Mouse (Mus musculus): ENCODE results near the gene Ibtk. TPM values are rescaled to one million over a fixed set of nuclear protein-coding genes. Genes with fewer than 3 reads are reported as not detected.
"Not testable (repeated sequence)": the region's sequence is repeated elsewhere in the genome, so short reads cannot be mapped to it uniquely, and the experiment has no call there.

The Ibtk gene
- 43.0 and 47.1 TPM in 2 replicates for total RNA-seq (2015)
- 75.3 and 82.3 TPM in 2 replicates for total RNA-seq (2017)

DNA sequence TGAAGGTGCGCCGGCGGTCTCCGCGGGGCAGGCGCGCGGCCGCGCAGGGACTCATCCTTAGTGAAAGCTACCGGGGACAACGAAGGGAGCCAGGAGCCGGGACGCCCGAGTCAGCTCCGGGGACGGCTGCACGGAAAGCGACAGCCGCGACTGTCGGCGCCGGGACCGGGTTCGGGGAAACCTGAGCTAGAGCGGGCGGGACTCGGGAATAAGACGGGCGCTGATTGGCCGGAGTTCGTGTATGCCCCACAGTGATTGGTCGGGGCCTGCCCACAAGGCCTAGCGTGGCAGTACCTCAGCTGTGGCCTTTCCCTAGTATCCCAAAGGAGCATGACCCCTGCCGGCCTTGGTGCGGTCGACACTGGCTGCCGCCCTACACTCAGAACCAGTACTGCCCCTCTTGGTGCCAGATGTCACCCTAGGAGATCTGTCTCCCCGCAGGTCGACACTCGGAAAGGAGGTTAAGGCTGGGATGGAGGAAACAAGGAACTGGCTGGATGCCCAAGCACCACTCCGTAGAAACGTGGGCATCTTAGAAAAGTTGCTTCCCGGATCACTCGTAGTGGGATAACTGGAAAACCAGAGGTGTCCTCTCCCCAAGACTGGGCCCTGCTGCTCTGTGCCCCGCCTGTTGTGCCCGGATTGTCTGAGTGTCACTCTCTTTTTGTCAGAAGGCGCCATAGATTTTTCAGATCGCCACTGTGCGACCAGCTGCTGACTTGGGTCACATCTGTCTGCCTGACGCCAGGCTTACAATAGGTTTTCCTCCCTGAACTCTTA, at the start of gene Ibtk:
Ibtk (minus strand) TSS at position 193 of the 780 bp plus-strand sequence.
- peak; percentile 82 for ATAC-seq (replicated peaks; ENCODE audit: poor library complexity)

GRCm38 (mm10) chr9:85791521-85791920, 42.4 kb upstream of the Ibtk start:
- not testable (repeated sequence) for ATAC-seq (replicated peaks; ENCODE audit: poor library complexity)

DNA sequence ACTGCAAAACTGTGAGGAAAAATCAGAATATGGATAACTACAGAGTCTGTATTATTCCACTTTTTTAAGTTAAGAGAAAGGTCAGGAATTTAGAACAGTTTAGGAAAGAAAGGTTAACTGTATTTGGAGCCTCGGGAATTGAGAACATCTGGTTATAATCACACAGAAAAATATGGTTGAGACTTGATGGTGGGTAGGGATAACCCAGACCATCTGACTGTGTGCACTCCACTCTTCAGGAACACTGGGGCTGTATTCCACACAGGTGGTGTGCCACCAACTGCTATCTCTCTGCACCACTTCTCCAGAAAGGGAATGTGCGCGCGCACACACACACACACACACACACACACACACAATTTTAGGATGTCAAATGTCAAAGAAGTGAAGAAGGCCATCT, 31.1 kb upstream of the Ibtk start:
- ATAC-seq (replicated peaks; ENCODE audit: poor library complexity), result no peak

DNA sequence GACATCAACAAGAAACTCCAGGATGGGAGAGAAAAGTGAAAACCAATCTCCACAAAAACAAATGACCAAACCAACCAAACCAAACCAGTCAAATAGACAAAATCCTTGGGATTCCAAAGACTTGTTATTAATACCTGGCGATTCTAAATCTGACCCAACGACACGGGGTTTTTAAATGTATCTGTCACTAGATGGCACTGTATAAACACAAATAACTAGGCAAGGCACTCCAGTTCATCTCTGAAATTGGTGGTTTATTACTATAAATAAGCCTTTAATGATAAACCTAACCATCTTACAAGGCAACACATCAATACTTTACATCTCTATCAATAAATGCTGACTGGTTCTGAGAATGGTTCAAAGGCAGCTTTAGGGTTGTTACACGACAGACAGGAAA, 30.3 kb upstream of the Ibtk start:
- peak; percentile 86 for ATAC-seq (replicated peaks; ENCODE audit: poor library complexity)

- ATAC-seq (replicated peaks; ENCODE audit: poor library complexity), result no peak
Measured at GRCm38 (mm10) chr9:85777544-85777943, 28.4 kb upstream of the Ibtk start.

GRCm38 (mm10) chr9:85772280-85772679, 23.1 kb upstream of the Ibtk start:
- peak; percentile 50; the same call in 1 of the 2 replicates for ATAC-seq (replicated peaks; ENCODE audit: poor library complexity)

DNA sequence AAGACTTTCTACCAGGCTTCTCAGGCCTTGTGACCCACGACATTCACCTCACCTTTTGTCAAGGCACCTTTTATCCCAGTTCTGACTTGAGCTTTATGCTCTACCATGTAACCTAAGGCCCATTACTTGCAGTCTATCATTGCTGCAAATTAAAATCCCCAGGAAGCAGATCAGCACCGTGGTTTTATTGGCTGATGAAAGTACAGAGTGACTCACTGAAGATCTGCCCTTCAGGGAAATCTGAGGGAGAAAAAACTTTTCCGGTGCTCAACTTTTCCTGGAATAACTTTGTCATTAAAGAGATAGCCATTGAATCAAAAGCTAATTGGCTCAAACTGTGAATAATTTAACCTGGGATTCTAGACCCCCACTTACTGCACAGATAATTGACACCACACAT, 22.3 kb upstream of the Ibtk start:
- ATAC-seq (replicated peaks; ENCODE audit: poor library complexity), result no peak

DNA sequence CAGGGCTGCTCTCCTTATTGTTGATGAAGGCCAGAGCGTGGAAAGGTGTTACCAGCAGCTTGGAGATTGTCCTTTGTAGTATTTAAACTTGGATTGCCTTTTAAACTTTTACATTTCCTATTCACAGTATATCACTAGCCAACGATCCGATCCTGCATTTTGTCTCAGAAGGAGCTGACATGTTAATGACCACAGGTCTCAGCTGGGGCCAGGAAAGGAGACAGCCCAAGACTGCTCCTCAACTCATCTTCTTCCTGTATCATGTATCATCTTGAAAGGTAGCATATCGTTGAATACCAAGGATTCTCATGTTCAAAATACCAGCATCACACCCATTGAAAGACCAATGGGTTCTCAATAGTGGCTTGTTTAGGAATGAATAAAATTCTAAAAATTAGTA, 21.2 kb upstream of the Ibtk start:
- ATAC-seq (replicated peaks; ENCODE audit: poor library complexity), result no peak

GRCm38 (mm10) chr9:85769057-85769789, 20.1 kb upstream of the Ibtk start:
- peak; percentile 82 for ATAC-seq (replicated peaks; ENCODE audit: poor library complexity)

DNA sequence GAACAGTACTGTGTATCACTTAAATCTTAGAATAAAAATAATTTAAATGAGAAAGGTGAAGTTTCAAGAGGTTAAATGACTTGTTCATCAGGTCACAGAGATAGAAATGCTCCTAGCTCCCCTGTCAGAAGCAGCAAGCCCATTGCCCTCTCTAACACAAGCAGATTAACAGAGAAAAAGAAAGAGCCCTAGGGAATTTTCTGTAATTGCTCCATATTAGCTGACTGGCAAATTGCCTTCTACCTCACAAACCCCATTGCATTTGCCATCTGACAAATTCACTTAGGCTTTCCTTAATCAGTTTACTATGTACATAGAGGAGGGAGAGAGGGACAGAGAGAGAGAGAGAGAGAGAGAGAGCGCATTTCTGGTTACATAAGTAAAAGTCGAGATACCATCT, 18.1 kb upstream of the Ibtk start:
- ATAC-seq (replicated peaks; ENCODE audit: poor library complexity), result no peak

DNA sequence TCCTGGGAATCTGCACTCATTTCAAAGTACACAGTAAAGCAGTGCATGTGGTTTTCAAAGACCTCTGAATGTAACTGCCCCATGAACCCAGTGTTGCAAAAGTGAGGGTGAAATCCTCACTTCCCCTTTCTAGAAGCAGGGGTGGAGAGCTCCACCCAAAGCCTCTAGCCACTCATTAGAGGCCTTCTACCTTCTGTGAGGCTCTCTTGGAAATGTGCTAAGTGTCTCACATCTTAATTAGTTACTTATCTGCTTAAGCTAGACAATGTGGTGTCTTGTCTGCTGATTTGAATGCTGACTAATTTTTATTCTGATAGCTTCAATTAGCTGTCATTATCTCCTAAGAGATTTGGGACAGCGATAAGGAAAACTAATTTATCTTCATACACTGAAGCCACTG, 13.3 kb upstream of the Ibtk start:
- peak; percentile 99 for ATAC-seq (replicated peaks; ENCODE audit: poor library complexity)

GRCm38 (mm10) chr9:85750797-85751196, 1.7 kb upstream of the Ibtk start:
- no peak for ATAC-seq (replicated peaks; ENCODE audit: poor library complexity)

DNA sequence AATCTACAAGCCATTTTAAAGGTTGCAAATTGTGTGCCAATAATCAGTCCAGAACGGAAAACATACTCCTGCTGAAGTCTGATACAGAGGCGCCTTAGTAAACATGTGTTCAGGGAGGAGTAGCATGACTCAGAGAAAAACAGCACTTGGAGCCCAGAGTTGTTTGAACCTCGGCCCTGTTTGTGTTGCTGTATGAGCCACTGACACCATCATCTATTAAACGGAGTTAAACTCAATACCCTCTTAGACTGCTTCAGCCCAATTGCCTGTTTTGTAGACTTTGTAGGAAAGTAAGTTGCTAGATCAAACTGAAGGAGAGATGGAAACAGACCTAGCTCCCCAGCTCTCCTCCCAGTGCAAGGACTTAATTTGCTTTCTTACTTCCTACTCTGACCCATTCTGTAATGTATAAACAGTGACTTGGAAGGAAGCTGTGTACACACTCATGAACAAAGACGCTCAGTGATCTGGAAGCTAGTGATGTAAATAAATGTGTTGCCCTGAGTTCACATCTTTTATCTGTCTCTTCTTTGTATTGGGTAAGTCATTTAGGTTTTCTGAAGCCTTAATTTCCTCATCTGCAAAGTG, 882 bp upstream of the Ibtk start:
- peak; percentile 38 for ATAC-seq (replicated peaks; ENCODE audit: poor library complexity)

- ATAC-seq (replicated peaks; ENCODE audit: poor library complexity), result peak; percentile 59
Measured at GRCm38 (mm10) chr9:85748204-85749141, 661 bp downstream of the Ibtk start.

DNA sequence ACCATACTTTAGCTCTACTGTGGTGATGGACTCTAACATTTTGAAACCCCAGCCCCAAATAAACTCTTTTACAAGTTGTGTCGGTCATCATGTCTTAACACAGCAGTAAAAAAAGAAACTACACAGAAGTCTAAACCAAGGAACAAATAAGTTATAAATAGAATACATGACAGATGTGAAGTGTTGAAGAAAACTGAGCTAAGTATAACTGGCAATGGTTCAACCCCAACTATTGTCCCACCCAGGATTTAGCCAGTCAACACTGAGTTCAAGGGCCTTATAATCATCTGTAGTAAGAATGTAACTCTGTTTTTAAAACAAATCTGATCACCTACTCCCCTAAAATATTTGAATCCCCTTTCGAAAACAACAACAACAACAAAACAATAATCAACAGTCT, 3.6 kb downstream of the Ibtk start:
- ATAC-seq (replicated peaks; ENCODE audit: poor library complexity), result no peak

DNA sequence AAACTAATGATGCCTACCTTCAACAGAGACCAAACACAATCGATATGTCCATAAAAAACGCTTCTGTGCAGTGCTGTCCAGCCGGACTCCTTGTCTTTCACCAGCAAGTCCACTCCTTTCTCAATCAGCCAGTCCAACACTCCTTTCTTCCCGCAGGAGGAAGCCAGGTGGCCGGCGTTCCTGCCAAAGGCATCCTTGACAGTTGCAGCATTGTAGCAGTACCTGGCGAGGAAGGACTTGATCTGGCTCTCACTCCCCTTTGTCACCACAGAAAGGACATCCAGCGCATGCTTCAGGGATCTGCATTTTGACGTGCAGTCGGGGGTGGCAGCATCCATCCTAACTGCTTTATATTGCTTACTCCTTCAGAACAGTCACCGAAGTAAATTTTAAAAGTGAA, 5.8 kb downstream of the Ibtk start:
- no peak for ATAC-seq (replicated peaks; ENCODE audit: poor library complexity)

DNA sequence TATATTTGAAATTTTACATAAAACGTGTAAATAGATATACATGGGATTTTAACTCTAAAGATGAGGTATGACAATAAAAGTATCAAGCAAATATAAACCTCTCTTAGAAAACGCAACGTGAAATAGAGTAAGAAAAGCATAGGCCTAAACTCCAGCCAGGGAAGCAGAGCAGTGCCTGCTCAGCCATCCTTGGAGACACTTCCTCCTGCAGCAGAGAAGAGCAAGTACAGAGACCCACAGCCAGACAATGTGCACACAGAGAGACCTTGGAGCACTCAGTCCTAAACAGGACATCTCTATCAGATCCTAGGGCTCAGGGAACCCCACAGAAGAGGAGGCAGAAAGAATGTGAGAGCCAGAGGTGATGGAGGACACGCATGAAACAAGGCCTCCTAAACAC, 7.0 kb downstream of the Ibtk start:
- no peak for ATAC-seq (replicated peaks; ENCODE audit: poor library complexity)

GRCm38 (mm10) chr9:85739279-85739678, 9.9 kb downstream of the Ibtk start:
- no peak for ATAC-seq (replicated peaks; ENCODE audit: poor library complexity)

- no peak for ATAC-seq (replicated peaks; ENCODE audit: poor library complexity)
Measured at GRCm38 (mm10) chr9:85734821-85735220, 14.3 kb downstream of the Ibtk start.

DNA sequence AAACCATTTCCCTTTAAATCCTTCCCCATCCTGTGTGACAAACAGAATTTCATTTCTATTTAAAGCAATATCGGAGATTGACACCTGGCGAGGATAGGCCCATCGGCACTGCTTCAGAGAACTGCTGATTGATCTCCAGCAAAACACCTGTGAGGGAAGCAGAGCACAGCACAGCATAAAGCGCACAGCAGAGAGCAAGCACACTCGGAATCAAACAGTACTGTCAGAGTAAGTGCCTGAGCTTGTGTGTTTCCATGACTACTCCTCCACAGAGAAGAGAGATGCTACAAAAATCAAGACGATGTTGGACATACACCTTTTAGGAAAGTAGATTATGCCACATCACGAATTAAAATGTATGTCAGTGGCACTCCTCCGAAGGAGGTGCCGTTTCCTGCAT, 25.1 kb downstream of the Ibtk start:
- ATAC-seq (replicated peaks; ENCODE audit: poor library complexity), result no peak

DNA sequence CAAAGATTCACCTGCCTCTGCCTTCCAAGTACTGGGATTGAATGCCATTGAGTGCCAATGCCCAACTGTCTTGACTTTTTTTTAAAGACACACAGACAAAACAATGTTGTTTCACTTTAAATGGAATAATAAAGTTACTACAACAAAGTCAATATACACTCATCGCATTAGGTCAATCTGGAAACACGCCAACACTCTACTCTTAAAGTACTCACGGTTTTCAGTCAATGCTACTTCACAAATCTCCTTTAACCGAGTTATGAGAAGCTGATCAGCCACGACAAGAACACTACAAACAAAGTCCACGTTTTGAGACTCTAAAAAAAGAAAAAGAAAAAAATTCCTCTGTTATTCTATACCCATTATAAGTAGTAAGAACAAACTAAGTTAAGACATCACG, 31.8 kb downstream of the Ibtk start:
- ATAC-seq (replicated peaks; ENCODE audit: poor library complexity), result no peak
